In the genomic region with DNA sequence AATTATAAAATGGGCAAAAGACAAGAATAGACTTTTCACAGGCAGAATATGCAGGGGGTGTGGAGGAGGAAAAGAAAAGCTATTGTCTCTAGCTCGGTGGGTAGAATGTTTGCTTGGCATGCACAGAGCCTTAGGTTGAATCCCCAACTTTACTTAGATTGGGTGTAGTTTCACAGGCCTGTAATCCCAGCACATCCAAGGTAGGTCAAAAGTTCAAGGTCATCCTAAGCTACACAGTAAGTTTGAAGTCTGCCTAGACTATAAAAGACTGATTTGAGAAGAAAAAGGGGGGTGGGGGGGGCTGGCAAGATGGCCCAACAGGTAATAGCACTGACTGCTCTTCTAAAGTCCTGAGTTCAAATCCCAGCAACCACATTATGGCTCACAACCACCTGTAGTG, we compare ENCODE assay signal across 20 mouse cellular contexts. TPM values are rescaled to one million over a fixed set of nuclear protein-coding genes. Genes with fewer than 3 reads are reported as not detected.
A peak's percentile ranks its signal among the peaks of the same experiment; 100 is the strongest.
DNase-seq lines count a peak whose midpoint lies in the region; ATAC-seq lines count a peak whose summit lies in the region.
"Had no signal": no experiment of that assay in that cellular context is flagged by ENCODE, and none has a peak within 500 bp of the region (broad histone marks: within the 10 kb centered on the region; RNA-seq: fewer than 3 reads in every experiment).

No protein-coding gene starts in this region.

- no peak for ATAC-seq in midbrain, embryonic 11.5 days (ENCODE audit: low FRiP score)
- ATAC-seq in midbrain, embryonic 14.5 days (ENCODE audit: low FRiP score, low TSS enrichment), result no peak
- ATAC-seq: forebrain, embryonic 14.5 days; forebrain, embryonic 16.5 days had no signal

- WGBS in midbrain, embryonic 11.5 days, result 72% methylated on average over 1 of the region's 1 CpGs
- 72% methylated on average over 1 of the region's 1 CpGs for WGBS in midbrain, embryonic 14.5 days

- peak; percentile 60 for DNase-seq in midbrain, embryonic 11.5 days (ENCODE audit: low spot score, missing footprints)
- no peak for DNase-seq in midbrain, embryonic 14.5 days
- DNase-seq in ES-CJ7 (ENCODE audit: low read depth, low spot score) (peak; percentile 59), ZHBTc4 (ENCODE audit: low read depth, low spot score) (peak; percentile 37), liver (no peak)
- DNase-seq in frontal cortex, postnatal 36 days (ENCODE audit: low spot score in 2 of 2), result no peak
- DNase-seq: adrenal gland, adult 2 months; adrenal gland, postnatal 10 days; adrenal gland, postnatal 25 days; cerebellum, adult 11 months; cerebellum, adult 8-10 months; cerebellum, postnatal 14 days; cerebellum, postnatal 36 days; embryo, embryonic 11 days had no signal

- no peaks in the 10 kb centered on the region for H3K9me3 ChIP-seq in midbrain, embryonic 11.5 days (ENCODE audit: control insufficient read depth, low read length)
- no peaks in the 10 kb centered on the region for H3K9me3 ChIP-seq in midbrain, embryonic 14.5 days (ENCODE audit: control insufficient read depth, low read length)
- H3K9me3 ChIP-seq: embryonic facial prominence, embryonic 13.5 days; embryonic facial prominence, embryonic 15.5 days; forebrain, embryonic 10.5 days; forebrain, embryonic 12.5 days had no signal

- H3K4me3 ChIP-seq in midbrain, embryonic 11.5 days (ENCODE audit: low read depth, low read length), result no peak overlapping the region
- H3K4me3 ChIP-seq in midbrain, embryonic 14.5 days (replicated peaks; ENCODE audit: low read depth, low read length), result no peak overlapping the region
- H3K4me3 ChIP-seq: embryonic facial prominence, embryonic 13.5 days; embryonic facial prominence, embryonic 15.5 days; forebrain, embryonic 10.5 days; forebrain, embryonic 12.5 days had no signal

- H3K36me3 ChIP-seq in midbrain, embryonic 11.5 days (ENCODE audit: control insufficient read depth, insufficient read depth, low read length), result peaks cover 7% of the 10 kb centered on the region
- peaks cover 11% of the 10 kb centered on the region for H3K36me3 ChIP-seq in midbrain, embryonic 14.5 days (ENCODE audit: control insufficient read depth, insufficient read depth, low read length)

- peaks cover 8% of the 10 kb centered on the region for H3K4me1 ChIP-seq in midbrain, embryonic 11.5 days (ENCODE audit: control insufficient read depth, insufficient read depth, low read length)
- H3K4me1 ChIP-seq in midbrain, embryonic 14.5 days (ENCODE audit: control insufficient read depth, insufficient read depth, low read length), result peaks cover 8% of the 10 kb centered on the region; the same call in 1 of the 2 replicates

- H3K27me3 ChIP-seq in midbrain, embryonic 11.5 days (ENCODE audit: control insufficient read depth, insufficient read depth, low read length), result no peaks in the 10 kb centered on the region
- no peaks in the 10 kb centered on the region for H3K27me3 ChIP-seq in midbrain, embryonic 14.5 days (ENCODE audit: control insufficient read depth, insufficient read depth, low read length)
- H3K27me3 ChIP-seq: embryonic facial prominence, embryonic 13.5 days; embryonic facial prominence, embryonic 15.5 days; forebrain, embryonic 12.5 days had no signal

- no peak overlapping the region for H3K9ac ChIP-seq in midbrain, embryonic 11.5 days (ENCODE audit: low read length)
- H3K9ac ChIP-seq in midbrain, embryonic 14.5 days (replicated peaks; ENCODE audit: low read length), result no peak overlapping the region
- H3K9ac ChIP-seq: embryonic facial prominence, embryonic 13.5 days; embryonic facial prominence, embryonic 15.5 days; forebrain, embryonic 12.5 days had no signal

- no peak overlapping the region for H3K27ac ChIP-seq in midbrain, embryonic 11.5 days (ENCODE audit: low read depth, low read length)
- H3K27ac ChIP-seq in midbrain, embryonic 14.5 days (replicated peaks; ENCODE audit: low read depth, low read length), result no peak overlapping the region
- H3K27ac ChIP-seq: embryonic facial prominence, embryonic 13.5 days; embryonic facial prominence, embryonic 15.5 days; forebrain, embryonic 10.5 days; forebrain, embryonic 12.5 days had no signal

- H3K4me2 ChIP-seq in midbrain, embryonic 11.5 days, result no peak overlapping the region
- no peak overlapping the region for H3K4me2 ChIP-seq in midbrain, embryonic 14.5 days (ENCODE audit: low read length)
- H3K4me2 ChIP-seq: embryonic facial prominence, embryonic 15.5 days had no signal

RNA-seq across cellular contexts. Expression of a gene that starts 1.5 kb away (rescaled TPM):
- 200 and 215 TPM in 2 replicates for polyA plus RNA-seq in midbrain, embryonic 11.5 days (2014; fragmentation: Nextera tagmentation; extraction: Ambion mirVana)
- 439 and 597 TPM in 2 replicates for polyA plus RNA-seq in midbrain, embryonic 14.5 days (2014; fragmentation: Nextera tagmentation; extraction: Ambion mirVana)

RNA-seq across cellular contexts. Expression of a gene that starts 1.7 kb away (rescaled TPM):
- polyA plus RNA-seq in midbrain, embryonic 11.5 days (2014; fragmentation: Nextera tagmentation; extraction: Ambion mirVana), result 345 and 375 TPM in 2 replicates
- polyA plus RNA-seq in midbrain, embryonic 14.5 days (2014; fragmentation: Nextera tagmentation; extraction: Ambion mirVana), result 269 and 321 TPM in 2 replicates

RNA-seq across cellular contexts. Expression of a gene that starts 13.7 kb away (rescaled TPM):
- 142 and 144 TPM in 2 replicates for polyA plus RNA-seq in midbrain, embryonic 11.5 days (2014; fragmentation: Nextera tagmentation; extraction: Ambion mirVana)
- polyA plus RNA-seq in midbrain, embryonic 14.5 days (2014; fragmentation: Nextera tagmentation; extraction: Ambion mirVana), result 75.8 and 79.0 TPM in 2 replicates

RNA-seq across cellular contexts. Expression of a gene that starts 26.1 kb away (rescaled TPM):
- polyA plus RNA-seq in midbrain, embryonic 11.5 days (2014; fragmentation: Nextera tagmentation; extraction: Ambion mirVana), result 107 and 118 TPM in 2 replicates
- polyA plus RNA-seq in midbrain, embryonic 14.5 days (2014; fragmentation: Nextera tagmentation; extraction: Ambion mirVana), result 112 and 140 TPM in 2 replicates

Comparison
In these comparisons a context has a peak if more than half of its experiments do, and no peak if none do; other contexts are left out.
1. DNase-seq: peak in midbrain, embryonic 11.5 days (single experiment), ES-CJ7 (single experiment) and ZHBTc4 (single experiment); none in midbrain, embryonic 14.5 days (single experiment), frontal cortex, postnatal 36 days (0 of 2) and liver (single experiment).